Mouse (Mus musculus): ENCODE results near the gene Hlcs.

DNA sequence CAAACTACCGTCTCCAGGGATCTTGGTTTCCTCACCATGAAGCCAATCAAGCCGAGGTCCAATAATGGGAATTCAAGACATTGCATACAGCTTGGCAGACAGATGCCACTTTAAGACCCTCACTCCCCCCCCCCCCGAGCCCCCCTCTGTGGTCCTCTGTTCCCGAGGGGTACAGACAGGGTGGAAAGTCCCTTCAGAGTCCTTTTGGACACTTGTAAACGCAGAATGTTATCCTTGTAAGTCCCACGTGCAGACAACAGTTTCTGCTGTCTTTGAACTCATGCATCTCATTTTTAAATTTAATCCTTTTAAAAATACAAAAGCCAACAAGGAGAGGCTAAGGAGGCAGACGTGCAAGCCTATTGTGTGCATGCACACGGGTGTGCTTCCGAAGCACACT lies 187.2 kb downstream of the Hlcs start:
- no peak for TF ChIP-seq POLR2A (IDR thresholded peaks at IDR 0.05; ENCODE audit: borderline replicate concordance, control insufficient read depth, low read depth, low read length)
- TF ChIP-seq CTCF (IDR thresholded peaks at IDR 0.05; ENCODE audit: control insufficient read depth, insufficient read depth, low read length), result no peak

Measured in bone marrow, adult 2 months (tissue).